Mouse (Mus musculus): Measurements from ENCODE around the gene Rpl3l.

Gene Rpl3l

GRCm38 (mm10) chr17:24727618-24728017, at the start of gene Rpl3l:
Gene Rpl3l (plus strand): TSS chr17:24727820.
- ChIA-PET CTCF (interaction anchor here in 3 of 4 experiments (0.7 to 1.4 kb wide), 4 partner anchors 8 to 233 kb away, joined by 3 to 4 read pairs (median 3); partner anchors contain the start of genes Msrb1 (in 1 of the 3), Rnf151 (in 1 of the 3) and Rps2 (in 1 of the 3)), POLR2A (interaction anchor here in 3 of 4 experiments (0.7 to 16.1 kb wide), 23 partner anchors 6 to 290 kb away, joined by 3 to 268 read pairs (median 4); partner anchors contain the start of genes Meiob (in 2 of the 3), Mlst8 (in 2 of the 3), Msrb1 (in 2 of the 3) and Rnf151 (in 2 of the 3))

- CTCF ChIA-PET, result interaction anchor here in 3 of 4 experiments (0.6 to 2.1 kb wide), 6 partner anchors 8 to 246 kb away, joined by 3 to 12 read pairs (median 4); no protein-coding TSS in a partner anchor
Observed at GRCm38 (mm10) chr17:24686514-24686913, 41.1 kb upstream of the Rpl3l start.

GRCm38 (mm10) chr17:24687146-24687595, 40.4 kb upstream of the Rpl3l start:
- ChIA-PET CTCF (interaction anchor here in 3 of 4 experiments (0.6 to 2.1 kb wide), 8 partner anchors 8 to 1132 kb away, joined by 3 to 12 read pairs (median 4); no protein-coding TSS in a partner anchor), POLR2A (interaction anchor here in 3 of 4 experiments (0.6 to 4.1 kb wide), 23 partner anchors 10 to 1233 kb away, joined by 3 to 23 read pairs (median 4); partner anchors contain the start of genes Zfp598 (in 3 of the 3), Tbl3 (in 2 of the 3), Ccnf (in 1 of the 3) and Mlst8 (in 1 of the 3))

More at GRCm38 (mm10) chr17:24686514-24686913, 41.1 kb upstream of the Rpl3l start:
- POLR2A ChIA-PET, result interaction anchor here in 3 of 4 experiments (0.6 to 4.1 kb wide), 28 partner anchors 8 to 1351 kb away, joined by 3 to 23 read pairs (median 5); partner anchors contain the start of genes Zfp598 (in 3 of the 3), Tbl3 (in 2 of the 3), Traf7 (in 2 of the 3) and Ccnf (in 1 of the 3)

- CTCF ChIA-PET, result interaction anchor here in 2 of 4 experiments (0.6 to 2.1 kb wide), 3 partner anchors 11 to 1132 kb away, joined by 4 to 12 read pairs (median 5); no protein-coding TSS in a partner anchor
Observed at GRCm38 (mm10) chr17:24687599-24687998, 40.0 kb upstream of the Rpl3l start.

GRCm38 (mm10) chr17:24689251-24690081, 38.2 kb upstream of the Rpl3l start, which contains the start of gene Syngr3:
Gene Syngr3 (minus strand): TSS chr17:24689955.
- POLR2A ChIA-PET, result interaction anchor here (0.8 to 5.4 kb wide), 36 partner anchors 8 to 234 kb away, joined by 3 to 50 read pairs (median 5); partner anchors contain the start of genes Traf7 (in 4 of the 4), Tbl3 (in 3 of the 4), Rnf151 (in 2 of the 4) and Rps2 (in 2 of the 4)
- CTCF ChIA-PET, result interaction anchor here in 2 of 4 experiments (0.5 to 1.0 kb wide), 4 partner anchors 13 to 261 kb away, joined by 3 to 6 read pairs (median 3); no protein-coding TSS in a partner anchor

More at GRCm38 (mm10) chr17:24687599-24687998, 40.0 kb upstream of the Rpl3l start:
- POLR2A ChIA-PET, result interaction anchor here in 3 of 4 experiments (0.6 to 4.1 kb wide), 15 partner anchors 10 to 1233 kb away, joined by 3 to 23 read pairs (median 4); partner anchors contain the start of genes Zfp598 (in 2 of the 3), Ccnf (in 1 of the 3), Ndufb10 (in 1 of the 3) and Nthl1 (in 1 of the 3)

- POLR2A ChIA-PET, result interaction anchor here in 3 of 4 experiments (1.0 to 5.4 kb wide), 14 partner anchors 14 to 165 kb away, joined by 3 to 50 read pairs (median 6); partner anchors contain the start of genes Traf7 (in 2 of the 3), Msrb1 (in 1 of the 3), Pkd1 (in 1 of the 3) and Rnf151 (in 1 of the 3)
- CTCF ChIA-PET, result interaction anchor here in 1 of 4 experiments (0.5 kb wide), 1 partner anchor 25 kb away, joined by 3 read pairs; no protein-coding TSS in a partner anchor
Observed at GRCm38 (mm10) chr17:24692385-24692784, 35.2 kb upstream of the Rpl3l start.

- ChIA-PET POLR2A (interaction anchor here in 2 of 4 experiments (0.7 to 1.9 kb wide), 18 partner anchors 9 to 217 kb away, joined by 3 to 9 read pairs (median 5); partner anchors contain the start of genes Traf7 (in 2 of the 2), Mlst8 (in 1 of the 2), Pkd1 (in 1 of the 2) and Rnf151 (in 1 of the 2)), CTCF (interaction anchor here in 1 of 4 experiments (1.4 kb wide), 1 partner anchor 19 kb away, joined by 4 read pairs; no protein-coding TSS in a partner anchor)
Observed at GRCm38 (mm10) chr17:24695326-24696010, 32.2 kb upstream of the Rpl3l start.

GRCm38 (mm10) chr17:24696011-24696697, 31.5 kb upstream of the Rpl3l start, which contains the start of the genes Gfer and Noxo1:
Gene Gfer (minus strand): TSS chr17:24696156.
Gene Noxo1 (plus strand): TSS chr17:24696234.
- POLR2A ChIA-PET, result interaction anchor here (0.5 to 3.5 kb wide), 23 partner anchors 10 to 246 kb away, joined by 3 to 20 read pairs (median 3); partner anchors contain the start of genes Tbl3 (in 3 of the 4), Eme2 (in 1 of the 4), Mapk8ip3 (in 1 of the 4) and Mrps34 (in 1 of the 4)
- CTCF ChIA-PET, result interaction anchor here in 1 of 4 experiments (0.6 to 1.1 kb wide), 2 partner anchors 12 to 15 kb away, joined by 3 read pairs; no protein-coding TSS in a partner anchor

- ChIA-PET CTCF (interaction anchor here in 2 of 4 experiments (0.9 to 1.6 kb wide), 3 partner anchors 10 to 22 kb away, joined by 3 to 5 read pairs (median 3); no protein-coding TSS in a partner anchor), POLR2A (interaction anchor here (0.6 to 3.5 kb wide), 28 partner anchors 8 to 219 kb away, joined by 3 to 20 read pairs (median 4); partner anchors contain the start of genes Tbl3 (in 4 of the 4), Traf7 (in 2 of the 4), Zfp598 (in 2 of the 4) and Mlst8 (in 1 of the 4))
Observed at GRCm38 (mm10) chr17:24697985-24698384, 29.6 kb upstream of the Rpl3l start.

- CTCF ChIA-PET, result interaction anchor here in 3 of 4 experiments (0.6 to 1.6 kb wide), 4 partner anchors 9 to 94 kb away, joined by 3 to 5 read pairs (median 3); no protein-coding TSS in a partner anchor
- POLR2A ChIA-PET, result interaction anchor here (0.6 to 3.5 kb wide), 25 partner anchors 8 to 219 kb away, joined by 3 to 20 read pairs (median 4); partner anchors contain the start of genes Tbl3 (in 3 of the 4), Traf7 (in 2 of the 4), Mlst8 (in 1 of the 4) and Ndufb10 (in 1 of the 4)
Observed at GRCm38 (mm10) chr17:24698715-24699114, 28.9 kb upstream of the Rpl3l start.

GRCm38 (mm10) chr17:24699473-24699872, 28.1 kb upstream of the Rpl3l start:
- POLR2A ChIA-PET, result interaction anchor here in 2 of 4 experiments (1.0 to 9.6 kb wide), 7 partner anchors 7 to 171 kb away, joined by 3 to 144 read pairs (median 6); partner anchors contain the start of genes Rnf151 (in 1 of the 2), Rps2 (in 1 of the 2), Tbl3 (in 1 of the 2) and Traf7 (in 1 of the 2)
- CTCF ChIA-PET, result no interaction called here

- ChIA-PET POLR2A (interaction anchor here in 3 of 4 experiments (1.5 to 9.6 kb wide), 5 partner anchors 16 to 173 kb away, joined by 4 to 144 read pairs (median 7); partner anchors contain the start of genes Rnf151 (in 2 of the 3), Rps2 (in 2 of the 3) and Traf7 (in 2 of the 3)), CTCF (no interaction called here)
Observed at GRCm38 (mm10) chr17:24701251-24701650, 26.4 kb upstream of the Rpl3l start.

- CTCF ChIA-PET, result no interaction called here
- POLR2A ChIA-PET, result interaction anchor here in 3 of 4 experiments (0.9 to 9.6 kb wide), 9 partner anchors 7 to 178 kb away, joined by 3 to 144 read pairs (median 4); partner anchors contain the start of genes Nthl1 (in 1 of the 3), Rnf151 (in 1 of the 3), Rps2 (in 1 of the 3) and Syngr3 (in 1 of the 3)
Observed at GRCm38 (mm10) chr17:24705821-24706220, 21.8 kb upstream of the Rpl3l start.

GRCm38 (mm10) chr17:24706982-24707800, 20.4 kb upstream of the Rpl3l start, which contains the start of gene Tbl3:
Gene Tbl3 (minus strand): TSS chr17:24707660.
- POLR2A ChIA-PET, result interaction anchor here (0.6 to 9.6 kb wide), 57 partner anchors 9 to 292 kb away, joined by 3 to 144 read pairs (median 5); partner anchors contain the start of genes Rnf151 (in 4 of the 4), Rps2 (in 4 of the 4), Ndufb10 (in 3 of the 4) and Syngr3 (in 3 of the 4)
- CTCF ChIA-PET, result interaction anchor here in 2 of 4 experiments (0.7 to 1.7 kb wide), 10 partner anchors 9 to 228 kb away, joined by 3 to 6 read pairs (median 3); partner anchors contain the start of genes Zfp598 (in 2 of the 2), Mlst8 (in 1 of the 2), Ndufb10 (in 1 of the 2) and Noxo1 (in 1 of the 2)

Data from embryonic stem cell, embryonic (primary cell).